ENCODE assay signal across 9 mouse cellular contexts in the genomic region with DNA sequence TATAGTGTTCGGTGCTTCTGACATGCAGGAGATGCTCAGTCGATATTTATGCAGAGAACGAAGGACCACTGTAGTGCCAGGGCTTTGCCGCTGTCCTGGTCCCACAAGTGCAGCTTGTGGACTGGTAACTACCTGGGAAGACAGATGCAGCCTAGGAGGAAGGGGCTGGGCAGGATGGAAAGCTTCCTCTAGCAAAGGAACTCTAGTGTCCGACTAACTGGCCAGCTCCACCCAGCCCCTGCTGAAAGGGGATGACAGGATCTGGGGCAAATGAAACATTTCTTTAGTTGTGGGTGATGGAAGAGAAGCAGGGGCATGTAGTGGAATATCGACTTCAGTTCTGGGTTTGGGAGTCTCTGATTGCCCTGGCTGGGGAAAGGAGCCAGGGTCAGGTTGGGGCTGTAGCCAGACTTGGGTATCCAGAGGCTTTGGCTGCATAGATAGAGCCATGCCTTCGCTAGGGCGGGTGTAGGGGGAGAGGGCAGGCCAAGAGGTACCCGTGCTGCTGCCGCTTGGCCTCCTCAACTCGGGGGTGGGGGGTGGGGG. TPM values are rescaled to one million over a fixed set of nuclear protein-coding genes. Genes with fewer than 3 reads are reported as not detected.
DNase-seq lines count a peak whose midpoint lies in the region; ATAC-seq lines count a peak whose summit lies in the region.
"Had no signal": no experiment of that assay in that cellular context is flagged by ENCODE, and none has a peak within 500 bp of the region (broad histone marks: within the 10 kb centered on the region; RNA-seq: fewer than 3 reads in every experiment).

No protein-coding gene starts in this region.

- peak overlapping the region; percentile 63 for H3K4me3 ChIP-seq in kidney, embryonic 14.5 days (ENCODE audit: low read length)
- peak overlapping the region; percentile 52 for H3K4me3 ChIP-seq in intestine, embryonic 14.5 days (ENCODE audit: low read depth, low read length)
- peak overlapping the region; percentile 79 for H3K4me3 ChIP-seq in neural tube, embryonic 12.5 days

- no peaks in the 10 kb centered on the region for H3K9me3 ChIP-seq in kidney, embryonic 14.5 days (ENCODE audit: control insufficient read depth, low read length)
- no peaks in the 10 kb centered on the region for H3K9me3 ChIP-seq in intestine, embryonic 14.5 days (ENCODE audit: control insufficient read depth, low read length)
- H3K9me3 ChIP-seq in neural tube, embryonic 12.5 days, result no peaks in the 10 kb centered on the region
- H3K9me3 ChIP-seq: G1E had no signal

- no peak overlapping the region for H3K27ac ChIP-seq in kidney, embryonic 14.5 days (ENCODE audit: low read depth, low read length)
- H3K27ac ChIP-seq in intestine, embryonic 14.5 days (ENCODE audit: low read depth), result no peak overlapping the region
- no peak overlapping the region for H3K27ac ChIP-seq in neural tube, embryonic 12.5 days

- DNase-seq in kidney, adult 8-10 months, result no peak
- peak; percentile 51 for DNase-seq in embryo, embryonic 9.5 days (ENCODE audit: extremely low spot score)
- peak; percentile 62 for DNase-seq in intestine, embryonic 14.5 days (ENCODE audit: low spot score)
- no peak for DNase-seq in left cerebral cortex, adult 9 months (ENCODE audit: low spot score in 2 of 2)
- no peak for DNase-seq in frontal cortex, postnatal 10 days (ENCODE audit: low spot score in 2 of 2)

- peak overlapping the region; percentile 74; the same call in 1 of the 2 replicates for H3K9ac ChIP-seq in kidney, embryonic 14.5 days (ENCODE audit: low read depth, low read length)
- H3K9ac ChIP-seq in intestine, embryonic 14.5 days (ENCODE audit: low read length), result no peak overlapping the region
- H3K9ac ChIP-seq in neural tube, embryonic 12.5 days, result peak overlapping the region; percentile 81

- peak; percentile 38 for ATAC-seq in kidney, embryonic 14.5 days (ENCODE audit: low FRiP score, low TSS enrichment)
- no peak for ATAC-seq in intestine, embryonic 14.5 days (replicated peaks; ENCODE audit: low FRiP score, low TSS enrichment, low read depth)
- peak; percentile 22 for ATAC-seq in neural tube, embryonic 12.5 days (ENCODE audit: low FRiP score, low read depth)
- no peak for ATAC-seq in megakaryocyte progenitor cell, adult 5-6 weeks (replicated peaks; ENCODE audit: poor library complexity)

- H3K36me3 ChIP-seq in kidney, embryonic 14.5 days (ENCODE audit: control insufficient read depth, insufficient read depth, low read length), result no peaks in the 10 kb centered on the region
- H3K36me3 ChIP-seq in intestine, embryonic 14.5 days (ENCODE audit: control insufficient read depth, insufficient read depth, low read length), result no peaks in the 10 kb centered on the region
- no peaks in the 10 kb centered on the region for H3K36me3 ChIP-seq in neural tube, embryonic 12.5 days
- H3K36me3 ChIP-seq: G1E had no signal

- 26% methylated on average over 11 of the region's 11 CpGs for WGBS in kidney, embryonic 14.5 days
- WGBS in intestine, embryonic 14.5 days, result 44% methylated on average over 6 of the region's 11 CpGs
- 30% methylated on average over 11 of the region's 11 CpGs for WGBS in neural tube, embryonic 12.5 days

- peaks cover 28% of the 10 kb centered on the region for H3K4me1 ChIP-seq in kidney, embryonic 14.5 days (ENCODE audit: control insufficient read depth, insufficient read depth, low read length)
- peaks cover 4% of the 10 kb centered on the region; the same call in 1 of the 2 replicates for H3K4me1 ChIP-seq in intestine, embryonic 14.5 days (replicated peaks; ENCODE audit: control insufficient read depth, insufficient read depth, low read length)
- peaks cover 32% of the 10 kb centered on the region for H3K4me1 ChIP-seq in neural tube, embryonic 12.5 days

- H3K4me2 ChIP-seq in kidney, embryonic 14.5 days (replicated peaks; ENCODE audit: low read depth, low read length), result peak overlapping the region; percentile 99
- H3K4me2 ChIP-seq in intestine, embryonic 14.5 days (ENCODE audit: low read length), result peak overlapping the region; percentile 96
- peak overlapping the region; percentile 99 for H3K4me2 ChIP-seq in neural tube, embryonic 12.5 days (replicated peaks)

- peaks cover 4% of the 10 kb centered on the region; the same call in 1 of the 2 replicates for H3K27me3 ChIP-seq in kidney, embryonic 14.5 days (ENCODE audit: control insufficient read depth, insufficient read depth, low read length)
- peaks cover 34% of the 10 kb centered on the region for H3K27me3 ChIP-seq in intestine, embryonic 14.5 days (replicated peaks; ENCODE audit: control insufficient read depth, insufficient read depth, low read length)
- peaks cover 31% of the 10 kb centered on the region for H3K27me3 ChIP-seq in neural tube, embryonic 12.5 days (replicated peaks)

RNA-seq across cellular contexts. Expression of gene Chst1, which starts 0.5 kb away (rescaled TPM):
- 5.0 and 6.4 TPM in 2 replicates for polyA plus RNA-seq in kidney, embryonic 14.5 days (2014; fragmentation: Nextera tagmentation; extraction: Ambion mirVana)
- 3.7 and 5.3 TPM in 2 replicates for polyA plus RNA-seq in intestine, embryonic 14.5 days (2014; fragmentation: Nextera tagmentation; extraction: Ambion mirVana)
- polyA plus RNA-seq in neural tube, embryonic 12.5 days (2016; fragmentation: Nextera tagmentation; extraction: Ambion mirVana), result 8.4 and 10.8 TPM in 2 replicates
- 0.12 and 0.22 TPM in 2 replicates for total RNA-seq in megakaryocyte progenitor cell, adult 5-6 weeks (2015)
- 0.14 TPM in 1 of 2 replicates, not detected in the other for total RNA-seq in megakaryocyte progenitor cell, adult 5-6 weeks (2017)

Comparison
In these comparisons a context has a peak if more than half of its experiments do, and no peak if none do; other contexts are left out.
1. ATAC-seq: peak in kidney, embryonic 14.5 days (single experiment) and neural tube, embryonic 12.5 days (single experiment); none in intestine, embryonic 14.5 days (single experiment) and megakaryocyte progenitor cell, adult 5-6 weeks (single experiment).
2. DNase-seq: peak in embryo, embryonic 9.5 days (single experiment) and intestine, embryonic 14.5 days (single experiment); none in kidney, adult 8-10 months (0 of 2), left cerebral cortex, adult 9 months (0 of 2) and frontal cortex, postnatal 10 days (0 of 2).
3. Peak in every context shown above with its lines, with median percentiles within 50 percentile points of each other: H3K4me2 ChIP-seq and H3K4me3 ChIP-seq.